Mouse (Mus musculus): ENCODE measurements around the gene Pigm. TPM values are rescaled to one million over a fixed set of nuclear protein-coding genes. Genes with fewer than 3 reads are reported as not detected.
A peak's percentile ranks its signal among the peaks of the same experiment; 100 is the strongest.

Gene Pigm
- polyA plus RNA-seq, 1 experiment from 2014 or later, result 11.0 TPM

DNA sequence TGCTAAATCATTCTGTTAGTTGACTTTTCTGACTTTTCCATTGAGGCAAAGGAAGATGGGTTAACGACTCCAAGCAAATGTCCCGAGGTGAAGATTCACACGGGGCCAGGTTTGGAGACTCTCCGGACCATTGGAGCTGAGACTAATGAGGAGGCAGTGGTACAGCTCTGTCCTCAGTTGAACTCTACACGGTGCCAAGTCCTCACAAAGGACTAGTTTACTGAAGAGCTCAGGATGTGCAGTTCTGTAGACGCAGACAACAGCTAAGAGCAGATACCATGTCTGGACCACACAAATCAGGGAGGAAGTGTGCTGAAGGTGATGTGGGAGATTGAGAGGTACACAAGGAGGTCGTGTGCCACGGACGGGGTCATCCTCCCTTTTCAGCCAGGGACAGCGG is 18.0 kb upstream of the Pigm start:
- ATAC-seq (ENCODE audit: low FRiP score), result no peak
- Histone ChIP-seq H3K4me3 (ENCODE audit: low read depth, low read length) (no peak overlapping the region), H3K27ac (ENCODE audit: low read depth, low read length) (no peak overlapping the region), H3K9me3 (ENCODE audit: control insufficient read depth, low read length) (no peaks in the 10 kb centered on the region), H3K9ac (ENCODE audit: low read depth, low read length) (no peak overlapping the region), H3K4me1 (replicated peaks; ENCODE audit: control insufficient read depth, insufficient read depth, low read length) (0 out of 2 replicates have a peak, but pooled peaks cover 2% of the 10 kb centered on the region), H3K4me2 (replicated peaks; ENCODE audit: low read depth, low read length) (no peak overlapping the region), H3K36me3 (ENCODE audit: control insufficient read depth, insufficient read depth, low read length) (no peaks in the 10 kb centered on the region), H3K27me3 (ENCODE audit: control insufficient read depth, insufficient read depth, low read length) (no peaks in the 10 kb centered on the region)
- no peak for DNase-seq (ENCODE audit: low spot score)
- WGBS, result 64% methylated on average over 10 of the region's 10 CpGs

DNA sequence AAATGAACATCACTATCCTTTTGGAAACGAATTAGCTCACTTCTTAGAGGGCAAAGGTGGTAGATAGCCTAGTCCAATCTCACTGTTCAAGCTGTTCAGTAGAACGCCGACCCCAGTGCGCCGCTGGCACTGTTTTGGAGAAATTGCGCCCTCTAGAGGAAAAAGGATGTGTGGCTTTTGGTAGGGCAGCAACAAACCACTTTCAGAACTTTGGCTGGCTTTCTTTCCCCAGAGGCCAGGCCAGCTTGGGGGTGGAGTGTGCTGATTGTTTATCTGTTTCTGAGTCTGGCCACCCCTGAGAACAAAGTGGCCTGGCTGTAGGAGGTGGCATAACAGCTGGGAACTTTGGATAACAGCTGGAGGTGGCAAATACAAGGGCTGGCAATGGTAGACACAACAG is 11.7 kb upstream of the Pigm start:
- ATAC-seq (ENCODE audit: low FRiP score), result peak; percentile 39; the same call in 1 of the 2 replicates
- Histone ChIP-seq H3K9me3 (ENCODE audit: control insufficient read depth, low read length) (no peaks in the 10 kb centered on the region), H3K4me1 (replicated peaks; ENCODE audit: control insufficient read depth, insufficient read depth, low read length) (no peaks in the 10 kb centered on the region), H3K27me3 (ENCODE audit: control insufficient read depth, insufficient read depth, low read length) (no peaks in the 10 kb centered on the region), H3K9ac (ENCODE audit: low read depth, low read length) (no peak overlapping the region), H3K4me3 (ENCODE audit: low read depth, low read length) (no peak overlapping the region), H3K4me2 (replicated peaks; ENCODE audit: low read depth, low read length) (no peak overlapping the region), H3K36me3 (ENCODE audit: control insufficient read depth, insufficient read depth, low read length) (no peaks in the 10 kb centered on the region), H3K27ac (ENCODE audit: low read depth, low read length) (no peak overlapping the region)
- WGBS, result 14% methylated on average over 6 of the region's 6 CpGs
- peak; percentile 77 for DNase-seq (ENCODE audit: low spot score)

DNA sequence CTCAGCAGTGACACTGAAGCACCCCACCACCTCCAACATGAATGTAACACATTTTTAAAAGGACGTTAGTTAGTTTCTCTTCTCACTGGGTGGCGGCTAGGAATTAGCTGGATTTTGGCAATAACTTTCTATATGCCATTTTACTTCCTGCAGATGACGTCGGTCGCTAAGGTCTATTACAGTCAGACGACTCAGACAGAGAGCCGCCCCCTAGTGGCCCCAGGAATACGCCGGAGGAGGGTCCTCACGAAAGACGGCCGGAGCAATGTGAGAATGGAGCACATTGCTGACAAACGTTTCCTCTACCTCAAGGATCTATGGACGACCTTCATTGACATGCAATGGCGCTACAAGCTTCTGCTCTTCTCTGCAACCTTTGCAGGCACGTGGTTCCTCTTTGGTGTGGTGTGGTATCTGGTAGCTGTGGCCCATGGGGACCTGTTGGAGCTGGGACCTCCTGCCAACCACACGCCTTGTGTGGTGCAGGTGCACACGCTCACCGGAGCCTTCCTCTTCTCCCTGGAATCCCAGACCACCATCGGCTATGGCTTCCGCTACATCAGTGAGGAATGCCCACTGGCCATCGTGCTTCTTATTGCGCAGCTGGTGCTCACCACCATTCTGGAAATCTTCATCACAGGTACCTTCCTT is 7.5 kb upstream of the Pigm start:
- ATAC-seq (ENCODE audit: low FRiP score), result peak; percentile 47

DNA sequence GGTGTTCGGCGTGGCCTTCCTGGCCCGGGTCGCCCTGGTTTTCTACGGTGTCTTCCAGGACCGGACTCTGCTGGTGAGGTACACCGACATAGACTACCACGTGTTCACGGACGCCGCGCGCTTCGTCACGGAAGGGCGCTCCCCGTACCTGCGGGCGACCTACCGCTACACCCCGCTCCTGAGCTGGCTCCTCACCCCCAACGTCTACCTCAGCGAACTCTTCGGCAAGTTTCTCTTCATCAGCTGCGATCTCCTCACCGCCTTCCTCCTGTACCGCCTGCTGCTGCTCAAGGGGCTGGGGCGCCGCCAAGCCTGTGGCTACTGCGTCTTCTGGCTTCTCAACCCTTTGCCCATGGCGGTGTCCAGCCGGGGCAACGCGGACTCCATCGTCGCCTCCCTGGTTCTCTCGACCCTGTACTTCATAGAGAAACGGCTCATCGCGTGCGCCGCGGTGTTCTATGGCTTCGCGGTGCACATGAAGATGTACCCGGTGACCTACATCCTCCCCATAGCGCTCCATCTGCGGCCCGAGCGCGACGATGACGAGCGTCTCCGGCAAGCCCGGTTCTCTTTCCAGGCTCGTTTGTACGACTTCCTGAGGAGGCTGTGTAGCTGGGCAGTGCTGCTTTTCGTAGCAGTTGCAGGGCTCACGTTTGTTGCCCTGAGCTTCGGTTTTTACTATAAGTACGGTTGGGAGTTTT is 562 bp downstream of the Pigm start:
- H3K27ac ChIP-seq (ENCODE audit: low read depth, low read length), result no peak overlapping the region
- peak overlapping the region; percentile 59 for H3K9ac ChIP-seq (ENCODE audit: low read depth, low read length)
- peak overlapping the region; percentile 62 for H3K4me3 ChIP-seq (ENCODE audit: low read depth, low read length)
- H3K4me1 ChIP-seq (replicated peaks; ENCODE audit: control insufficient read depth, insufficient read depth, low read length), result peaks cover 8% of the 10 kb centered on the region; the same call in 1 of the 2 replicates
- ATAC-seq (ENCODE audit: low FRiP score) (no peak; the same call in 1 of the 2 replicates), DNase-seq (ENCODE audit: low spot score) (peak; percentile 29)
- peak overlapping the region; percentile 92 for H3K4me2 ChIP-seq (replicated peaks; ENCODE audit: low read depth, low read length)
- 0 out of 2 replicates have a peak, but pooled peaks cover 3% of the 10 kb centered on the region for H3K36me3 ChIP-seq (ENCODE audit: control insufficient read depth, insufficient read depth, low read length)
- no peaks in the 10 kb centered on the region for H3K27me3 ChIP-seq (ENCODE audit: control insufficient read depth, insufficient read depth, low read length)
- H3K9me3 ChIP-seq (ENCODE audit: control insufficient read depth, low read length), result no peaks in the 10 kb centered on the region
- WGBS, result 3% methylated on average over 60 of the region's 62 CpGs

More for the DNA sequence above, 7.5 kb upstream of the Pigm start:
- Histone ChIP-seq H3K4me2 (replicated peaks; ENCODE audit: low read depth, low read length) (no peak overlapping the region), H3K27me3 (ENCODE audit: control insufficient read depth, insufficient read depth, low read length) (no peaks in the 10 kb centered on the region), H3K36me3 (ENCODE audit: control insufficient read depth, insufficient read depth, low read length) (no peaks in the 10 kb centered on the region), H3K4me3 (ENCODE audit: low read depth, low read length) (no peak overlapping the region), H3K9me3 (ENCODE audit: control insufficient read depth, low read length) (no peaks in the 10 kb centered on the region), H3K4me1 (replicated peaks; ENCODE audit: control insufficient read depth, insufficient read depth, low read length) (no peaks in the 10 kb centered on the region), H3K9ac (ENCODE audit: low read depth, low read length) (no peak overlapping the region), H3K27ac (ENCODE audit: low read depth, low read length) (no peak overlapping the region)
- 32% methylated on average over 23 of the region's 23 CpGs for WGBS
- DNase-seq (ENCODE audit: low spot score), result peak; percentile 80

DNA sequence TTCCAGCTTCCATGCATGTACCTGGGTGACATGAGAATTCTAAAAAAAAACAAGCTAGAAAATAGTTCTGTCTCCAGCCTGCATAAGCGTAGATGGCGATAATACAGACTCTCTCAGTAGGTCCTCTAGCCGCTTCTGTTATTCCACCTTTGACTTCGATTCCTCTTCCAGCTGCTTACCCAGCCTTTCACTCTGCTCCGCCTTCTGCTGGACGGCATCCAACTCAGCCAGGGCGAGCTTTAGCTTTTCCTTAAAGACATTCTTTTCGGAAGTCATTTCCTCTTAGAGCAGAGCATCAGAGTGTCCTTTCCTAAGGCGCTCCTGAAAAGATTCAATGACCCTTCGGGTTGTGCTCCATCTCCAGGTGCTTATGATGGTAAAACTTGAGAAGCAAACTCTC is 3.7 kb downstream of the Pigm start:
- Histone ChIP-seq H3K9me3 (ENCODE audit: control insufficient read depth, low read length) (no peaks in the 10 kb centered on the region), H3K9ac (ENCODE audit: low read depth, low read length) (no peak overlapping the region), H3K4me3 (ENCODE audit: low read depth, low read length) (no peak overlapping the region), H3K27ac (ENCODE audit: low read depth, low read length) (no peak overlapping the region), H3K27me3 (ENCODE audit: control insufficient read depth, insufficient read depth, low read length) (no peaks in the 10 kb centered on the region), H3K4me1 (replicated peaks; ENCODE audit: control insufficient read depth, insufficient read depth, low read length) (peaks cover 8% of the 10 kb centered on the region; the same call in 1 of the 2 replicates), H3K4me2 (replicated peaks; ENCODE audit: low read depth, low read length) (no peak overlapping the region), H3K36me3 (ENCODE audit: control insufficient read depth, insufficient read depth, low read length) (0 out of 2 replicates have a peak, but pooled peaks cover 3% of the 10 kb centered on the region)
- ATAC-seq (ENCODE audit: low FRiP score) (no peak), DNase-seq (ENCODE audit: low spot score) (no peak)
- 88% methylated on average over 10 of the region's 10 CpGs for WGBS

DNA sequence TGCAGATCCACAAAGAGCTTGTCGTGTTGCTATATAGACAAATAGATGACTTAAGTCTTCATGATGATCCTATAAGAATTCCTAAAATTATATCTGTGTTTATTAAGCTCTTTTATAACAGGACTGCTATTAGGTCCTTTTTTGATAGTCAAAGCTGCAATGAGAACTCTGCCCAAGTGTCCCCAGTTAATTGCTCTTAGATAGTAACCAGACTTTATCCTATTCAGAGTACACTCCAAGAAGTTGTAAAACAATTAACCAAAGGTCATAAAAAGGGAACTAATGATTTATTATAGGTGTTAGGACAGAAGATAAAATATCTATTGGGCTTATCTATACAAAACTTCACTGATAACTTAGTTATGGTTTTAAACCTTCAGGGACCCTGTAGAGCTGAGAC is 5.7 kb downstream of the Pigm start:
- ATAC-seq (ENCODE audit: low FRiP score) (no peak), DNase-seq (ENCODE audit: low spot score) (no peak)
- WGBS, result 97% methylated on average over 1 of the region's 1 CpGs
- Histone ChIP-seq H3K27ac (ENCODE audit: low read depth, low read length) (no peak overlapping the region), H3K36me3 (ENCODE audit: control insufficient read depth, insufficient read depth, low read length) (0 out of 2 replicates have a peak, but pooled peaks cover 3% of the 10 kb centered on the region), H3K9me3 (ENCODE audit: control insufficient read depth, low read length) (no peaks in the 10 kb centered on the region), H3K27me3 (ENCODE audit: control insufficient read depth, insufficient read depth, low read length) (no peaks in the 10 kb centered on the region), H3K4me1 (replicated peaks; ENCODE audit: control insufficient read depth, insufficient read depth, low read length) (peaks cover 6% of the 10 kb centered on the region; the same call in 1 of the 2 replicates), H3K4me2 (replicated peaks; ENCODE audit: low read depth, low read length) (no peak overlapping the region), H3K9ac (ENCODE audit: low read depth, low read length) (no peak overlapping the region), H3K4me3 (ENCODE audit: low read depth, low read length) (no peak overlapping the region)

DNA sequence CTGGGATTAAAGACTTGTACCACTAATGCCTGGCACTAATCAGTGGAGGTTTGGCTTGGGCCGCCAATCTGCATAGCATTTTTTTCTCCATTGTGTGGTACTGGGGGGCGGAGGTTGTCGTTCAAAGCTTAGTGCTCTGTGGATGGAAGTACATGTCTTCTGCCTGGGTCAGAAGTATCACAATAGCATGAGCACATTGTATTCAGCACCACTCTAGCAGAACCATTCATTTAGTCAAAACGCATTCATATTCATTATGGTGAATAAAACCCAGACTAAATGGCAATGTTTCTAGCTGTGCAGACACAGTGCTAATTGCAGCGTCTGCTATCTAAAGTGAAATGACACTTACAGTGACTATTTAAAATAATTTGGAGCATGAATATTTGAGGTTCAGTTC is 10.9 kb downstream of the Pigm start:
- Histone ChIP-seq H3K4me3 (ENCODE audit: low read depth, low read length) (no peak overlapping the region), H3K27me3 (ENCODE audit: control insufficient read depth, insufficient read depth, low read length) (no peaks in the 10 kb centered on the region), H3K36me3 (ENCODE audit: control insufficient read depth, insufficient read depth, low read length) (no peaks in the 10 kb centered on the region), H3K4me2 (replicated peaks; ENCODE audit: low read depth, low read length) (no peak overlapping the region), H3K4me1 (replicated peaks; ENCODE audit: control insufficient read depth, insufficient read depth, low read length) (no peaks in the 10 kb centered on the region), H3K9me3 (ENCODE audit: control insufficient read depth, low read length) (no peaks in the 10 kb centered on the region), H3K27ac (ENCODE audit: low read depth, low read length) (no peak overlapping the region), H3K9ac (ENCODE audit: low read depth, low read length) (no peak overlapping the region)
- DNase-seq (ENCODE audit: low spot score), result no peak
- no peak for ATAC-seq (ENCODE audit: low FRiP score)
- WGBS, result 65% methylated on average over 5 of the region's 5 CpGs

DNA sequence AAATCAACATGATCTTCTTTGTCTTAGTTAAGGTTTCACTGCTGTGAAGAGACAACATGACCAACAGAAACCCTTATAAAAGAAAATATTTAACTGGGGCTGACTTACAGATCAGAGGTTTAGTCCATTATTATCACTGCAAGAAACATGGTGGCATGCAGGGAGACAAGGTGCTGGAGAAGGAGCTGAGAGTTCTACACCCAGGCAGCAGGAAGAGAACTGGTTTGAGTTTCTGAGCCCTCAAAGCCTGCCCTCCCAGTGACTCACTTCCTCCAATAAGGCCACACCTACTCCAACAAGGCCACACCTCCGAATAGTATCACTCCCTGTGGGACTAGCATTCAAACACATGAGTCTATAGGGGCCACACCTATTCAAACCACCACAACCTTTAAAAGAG is 14.4 kb downstream of the Pigm start:
- 78% methylated on average over 1 of the region's 1 CpGs for WGBS
- H3K27ac ChIP-seq (ENCODE audit: low read depth, low read length), result no peak overlapping the region
- H3K27me3 ChIP-seq (ENCODE audit: control insufficient read depth, insufficient read depth, low read length), result no peaks in the 10 kb centered on the region
- no peak overlapping the region for H3K4me3 ChIP-seq (ENCODE audit: low read depth, low read length)
- no peak overlapping the region for H3K4me2 ChIP-seq (replicated peaks; ENCODE audit: low read depth, low read length)
- H3K9ac ChIP-seq (ENCODE audit: low read depth, low read length), result no peak overlapping the region
- no peaks in the 10 kb centered on the region for H3K36me3 ChIP-seq (ENCODE audit: control insufficient read depth, insufficient read depth, low read length)
- H3K9me3 ChIP-seq (ENCODE audit: control insufficient read depth, low read length), result no peaks in the 10 kb centered on the region
- no peaks in the 10 kb centered on the region for H3K4me1 ChIP-seq (replicated peaks; ENCODE audit: control insufficient read depth, insufficient read depth, low read length)
- ATAC-seq (ENCODE audit: low FRiP score), result no peak
- DNase-seq (ENCODE audit: low spot score), result no peak

Data from hindbrain, embryonic 11.5 days (tissue).